Mouse (Mus musculus) CH12.LX (cell line): ENCODE measurements around the gene Bub1. TPM values are rescaled to one million over a fixed set of nuclear protein-coding genes. Genes with fewer than 3 reads are reported as not detected.

Experiments
- DNase-seq: peaks from one replicate; pipeline ENCODE4 v3.0.0-alpha.2; 2013; ENCODE audit errors: extremely low read depth
- H3K27ac ChIP-seq: 2 replicates; pipeline ENCODE4 v1.5.1; 2012; ENCODE audit warnings: low read depth, mild to moderate bottlenecking, control low read depth, moderate library complexity; ENCODE audit not compliant: insufficient read depth
- H3K27me3 ChIP-seq: replicated peaks from 2 replicates; pipeline ENCODE3; 2012; ENCODE audit warnings: inconsistent platforms
- H3K36me3 ChIP-seq, 2 experiments: replicated peaks in 1 of 2; 2 replicates each; pipeline versions ENCODE3 to v1.6.1; 2012; ENCODE audit warnings: inconsistent platforms in 1 of 2, low read length in 1 of 2, mild to moderate bottlenecking in 1 of 2, mixed read lengths in 1 of 2, moderate library complexity in 1 of 2; ENCODE audit not compliant: control insufficient read depth in 1 of 2, insufficient read depth in 1 of 2
- H3K4me1 ChIP-seq, 2 experiments: 2 replicates each; pipeline ENCODE4 v1.6.1; 2012; ENCODE audit warnings: inconsistent platforms in 1 of 2, moderate library complexity in 1 of 2; ENCODE audit not compliant: insufficient read depth in 2 of 2, control insufficient read depth in 1 of 2
- H3K4me2 ChIP-seq: 2 replicates; pipeline ENCODE4 v1.6.1; 2012; ENCODE audit warnings: low read depth, mild to moderate bottlenecking, control low read depth; ENCODE audit not compliant: poor library complexity, insufficient read depth, severe bottlenecking
- H3K4me3 ChIP-seq, 3 experiments: fragments of 150-350 bp in 1 of 3; sonication (generic) in 1 of 3; replicated peaks in 1 of 3; 2 replicates each; pipeline versions ENCODE3 to v1.5.1; 2011 to 2012; ENCODE audit warnings: low read depth in 2 of 3, low read length in 2 of 3, mild to moderate bottlenecking in 2 of 3, moderate library complexity in 2 of 3, control low read depth in 1 of 3, improper control_type of control experiment in 1 of 3, inconsistent platforms in 1 of 3, mixed read lengths in 1 of 3; ENCODE audit not compliant: poor library complexity in 1 of 3
- H3K79me2 ChIP-seq: replicated peaks from 2 replicates; pipeline ENCODE4 v1.6.1; 2012; ENCODE audit warnings: mild to moderate bottlenecking, moderate library complexity; ENCODE audit not compliant: control insufficient read depth, poor library complexity, insufficient read depth, severe bottlenecking; ENCODE audit errors: extremely low read depth
- H3K9ac ChIP-seq: 2 replicates; pipeline ENCODE4 v1.6.1; 2012; ENCODE audit warnings: low read depth, mild to moderate bottlenecking, control low read depth, moderate library complexity; ENCODE audit not compliant: insufficient read depth
- H3K9me3 ChIP-seq: replicated peaks from 2 replicates; pipeline ENCODE3; 2012; ENCODE audit warnings: low read length, inconsistent platforms, mixed read lengths
- BHLHE40 ChIP-seq: IDR thresholded peaks from 2 replicates; pipeline ENCODE4 v1.6.1; 2011; ENCODE audit warnings: mild to moderate bottlenecking, low read depth, low read length, improper control_type of control experiment
- CHD1 ChIP-seq: IDR thresholded peaks from 2 replicates; pipeline ENCODE4 v1.6.1; 2012; ENCODE audit warnings: low read depth, low read length, improper control_type of control experiment, inconsistent platforms
- CTCF ChIP-seq, 2 experiments: IDR thresholded peaks in 1 of 2; conservative IDR thresholded peaks in 1 of 2; 2 replicates each; pipeline ENCODE4 v1.5.1; 2011 to 2012; ENCODE audit warnings: low read depth in 2 of 2, low read length in 2 of 2, improper control_type of control experiment in 1 of 2, inconsistent platforms in 1 of 2, mild to moderate bottlenecking in 1 of 2, moderate library complexity in 1 of 2
- EP300 ChIP-seq: IDR thresholded peaks from 2 replicates; pipeline ENCODE4 v1.6.1; 2011; ENCODE audit warnings: low read length, improper control_type of control experiment
- ETS1 ChIP-seq: conservative IDR thresholded peaks from 2 replicates; pipeline ENCODE4 v1.6.1; 2012; ENCODE audit warnings: low read depth, mild to moderate bottlenecking, inconsistent platforms, low read length, improper control_type of control experiment, moderate library complexity
- GABPA ChIP-seq: IDR thresholded peaks from 2 replicates; pipeline ENCODE4 v1.6.1; 2012; ENCODE audit warnings: low read depth, low read length, improper control_type of control experiment, inconsistent platforms; ENCODE audit not compliant: insufficient replicate concordance
- HCFC1 ChIP-seq: IDR thresholded peaks from 2 replicates; pipeline ENCODE4 v1.6.1; 2012; ENCODE audit warnings: low read depth, mild to moderate bottlenecking, inconsistent platforms, low read length, improper control_type of control experiment
- IRF4 ChIP-seq: IDR thresholded peaks from 2 replicates; pipeline ENCODE4 v1.6.1; 2014; ENCODE audit warnings: low read depth, mild to moderate bottlenecking, inconsistent platforms, low read length, improper control_type of control experiment
- JUN ChIP-seq: IDR thresholded peaks from 2 replicates; pipeline ENCODE4 v1.6.1; 2011; ENCODE audit warnings: low read depth, mild to moderate bottlenecking, low read length, improper control_type of control experiment, moderate library complexity; ENCODE audit not compliant: insufficient read depth
- JUND ChIP-seq: conservative IDR thresholded peaks from 2 replicates; pipeline ENCODE4 v1.6.1; 2011; ENCODE audit warnings: low read depth, low read length, improper control_type of control experiment
- KAT2A ChIP-seq: IDR thresholded peaks from 2 replicates; pipeline ENCODE4 v1.6.1; 2012; ENCODE audit warnings: low read length, improper control_type of control experiment, inconsistent platforms; ENCODE audit not compliant: insufficient replicate concordance
- MAX ChIP-seq: IDR thresholded peaks from 2 replicates; pipeline ENCODE4 v1.6.1; 2011; ENCODE audit warnings: low read length, improper control_type of control experiment
- MAZ ChIP-seq: IDR thresholded peaks from 2 replicates; pipeline ENCODE4 v1.6.1; 2012; ENCODE audit warnings: low read depth, mild to moderate bottlenecking, inconsistent platforms, low read length, improper control_type of control experiment, moderate library complexity
- MEF2A ChIP-seq: IDR thresholded peaks from 2 replicates; pipeline ENCODE4 v1.6.1; 2014; ENCODE audit warnings: low read depth, mild to moderate bottlenecking, inconsistent platforms, low read length, improper control_type of control experiment, borderline replicate concordance
- MXI1 ChIP-seq: IDR thresholded peaks from 2 replicates; pipeline ENCODE4 v1.6.1; 2011; ENCODE audit warnings: mild to moderate bottlenecking, low read depth, low read length, improper control_type of control experiment
- MYC ChIP-seq: IDR thresholded peaks from 2 replicates; pipeline ENCODE4 v1.6.1; 2011; ENCODE audit warnings: low read depth, mild to moderate bottlenecking, improper control_type of control experiment, low read length
- NELFE ChIP-seq: IDR thresholded peaks from 2 replicates; pipeline ENCODE4 v1.6.1; 2011; ENCODE audit warnings: low read depth, low read length, improper control_type of control experiment
- NRF1 ChIP-seq: IDR thresholded peaks from 2 replicates; pipeline ENCODE4 v1.6.1; 2014; ENCODE audit warnings: low read depth, mild to moderate bottlenecking, inconsistent platforms, low read length, improper control_type of control experiment, moderate library complexity
- POLR2AphosphoS2 ChIP-seq: IDR thresholded peaks from 2 replicates; pipeline ENCODE4 v1.6.1; 2011; ENCODE audit warnings: low read depth, low read length, improper control_type of control experiment
- RAD21 ChIP-seq: IDR thresholded peaks from 2 replicates; pipeline ENCODE4 v1.6.1; 2011; ENCODE audit warnings: low read depth, mild to moderate bottlenecking, low read length, improper control_type of control experiment, moderate library complexity
- SIN3A ChIP-seq: IDR thresholded peaks from 2 replicates; pipeline ENCODE4 v1.6.1; 2012; ENCODE audit warnings: low read length, improper control_type of control experiment, inconsistent platforms
- SMC3 ChIP-seq: IDR thresholded peaks from 2 replicates; pipeline ENCODE4 v1.6.1; 2011; ENCODE audit warnings: low read depth, low read length, improper control_type of control experiment
- TBP ChIP-seq: conservative IDR thresholded peaks from 2 replicates; pipeline ENCODE4 v1.6.1; 2011; ENCODE audit warnings: low read depth, low read length, improper control_type of control experiment
- TCF12 ChIP-seq: IDR thresholded peaks from 2 replicates; pipeline ENCODE4 v1.6.1; 2014; ENCODE audit warnings: low read depth, mild to moderate bottlenecking, inconsistent platforms, low read length, improper control_type of control experiment
- USF1 ChIP-seq: IDR thresholded peaks from 2 replicates; pipeline ENCODE4 v1.6.1; 2014; ENCODE audit warnings: low read depth, mild to moderate bottlenecking, inconsistent platforms, low read length, improper control_type of control experiment
- USF2 ChIP-seq: conservative IDR thresholded peaks from 2 replicates; pipeline ENCODE4 v1.6.1; 2011; ENCODE audit warnings: low read depth, low read length, improper control_type of control experiment
- ZMIZ1 ChIP-seq: IDR thresholded peaks from 2 replicates; pipeline ENCODE4 v1.6.1; 2012; ENCODE audit warnings: low read depth, mild to moderate bottlenecking, inconsistent platforms, low read length, improper control_type of control experiment
- ZNF384 ChIP-seq: IDR thresholded peaks from 2 replicates; pipeline ENCODE4 v1.6.1; 2012; ENCODE audit warnings: low read depth, low read length, improper control_type of control experiment, inconsistent platforms
- dilution Hi-C: fragments of 300-500 bp; cut with MboI; formaldehyde crosslinking; loops from 2 replicates; pipeline ENCODE4 v1.14.3; 2020; ENCODE audit warnings: low sequenced_read_pairs; ENCODE audit not compliant: extremely low pct_unique_long_range_greater_than_20kb, extremely low pct_ligation_motif_present
- in situ Hi-C: fragments of 300-500 bp; cut with MboI; formaldehyde crosslinking; loops from 3 replicates; pipeline ENCODE4 v1.14.3; 2019; ENCODE audit warnings: low sequenced_read_pairs, low pct_ligation_motif_present, low pct_unique_long_range_greater_than_20kb, mixed read lengths
- polyA plus RNA-seq: library from polyadenylated mRNA; unstranded; fragments of >175 nt; gene quantifications from 2 replicates; pipeline ENCODE4 v1.2.1, GENCODE M21; 2012; ENCODE audit warnings: low read depth; ENCODE audit not compliant: insufficient read length
- total RNA-seq, 2 experiments: library from RNA; depleted of rRNA; stranded (reverse); fragments of 300-350 nt in 1 of 2; fragments of >200 nt in 1 of 2; gene quantifications; 2 replicates each; pipeline ENCODE4 v1.2.3; 2012 to 2014

The Bub1 gene
- total and polyA plus RNA-seq, 3 experiments = 47.0 to 131 (median 66.2) TPM

- TF ChIP-seq POLR2AphosphoS2 (no peak), BHLHE40 (no peak), KAT2A (no peak)
- TF ChIP-seq, all 38 proteins: peak for 0
Observed at GRCm38 (mm10) chr2:127846008-127846407, 14.3 kb upstream of the Bub1 start (continued).

GRCm38 (mm10) chr2:127845346-127845982 is 13.8 kb upstream of the Bub1 start:
- H3K4me2 ChIP-seq = peak overlapping the region; percentile 96

GRCm38 (mm10) chr2:127842421-127842820 is 10.8 kb upstream of the Bub1 start:
- Histone ChIP-seq H3K4me2 (no peak overlapping the region), H3K79me2 (no peaks in the 10 kb centered on the region), H3K27ac (no peak overlapping the region), H3K4me3 (no peak overlapping the region), H3K4me1 (peaks cover 3 to 21% of the 10 kb centered on the region in 2 experiments; a peak in 3 of 4 replicates), H3K9ac (no peak overlapping the region), H3K9me3 (no peaks in the 10 kb centered on the region), H3K27me3 (peaks cover 30% of the 10 kb centered on the region), H3K36me3 (no peaks in the 10 kb centered on the region)
- in situ Hi-C loops (no loop called here), dilution Hi-C loops (no loop called here)
- TF ChIP-seq MAX = no peak
- no peak for TF ChIP-seq ZMIZ1
- no peak for TF ChIP-seq ZNF384
- TF ChIP-seq USF1 = no peak
- TF ChIP-seq POLR2AphosphoS2 = no peak
- TF ChIP-seq MAZ = no peak
- TF ChIP-seq RAD21 = no peak
- no peak for TF ChIP-seq CHD1
- TF ChIP-seq MEF2A = no peak
- no peak for TF ChIP-seq TBP
- no peak for TF ChIP-seq IRF4
- no peak for TF ChIP-seq SMC3
- TF ChIP-seq HCFC1 = no peak
- DNase-seq = no peak

More at GRCm38 (mm10) chr2:127845346-127845982, 13.8 kb upstream of the Bub1 start:
- Histone ChIP-seq H3K4me1 (peaks cover 3 to 15% of the 10 kb centered on the region in 2 experiments; a peak in 3 of 4 replicates), H3K4me3 (no peak overlapping the region), H3K27me3 (peaks cover 20% of the 10 kb centered on the region), H3K9me3 (no peaks in the 10 kb centered on the region), H3K9ac (no peak overlapping the region), H3K27ac (no peak overlapping the region), H3K79me2 (no peaks in the 10 kb centered on the region), H3K36me3 (no peaks in the 10 kb centered on the region)
- TF ChIP-seq MAZ (no peak), KAT2A (0 out of 2 replicates have a peak, but pooled peaks have one; percentile 43), SMC3 (peak; percentile 22), BHLHE40 (no peak), USF2 (no peak), MEF2A (no peak), SIN3A (peak; percentile 30; the same call in 1 of the 2 replicates), JUND (no peak), MXI1 (no peak), MAX (no peak), NRF1 (no peak), JUN (no peak), TCF12 (no peak), EP300 (no peak), RAD21 (peak; percentile 49), ZMIZ1 (no peak), MYC (no peak), TBP (no peak), NELFE (no peak), GABPA (no peak), ETS1 (no peak; the same call in 1 of the 2 replicates), POLR2AphosphoS2 (no peak), CTCF (conservative IDR thresholded peaks at IDR 0.05 in 1 of 2, IDR thresholded peaks at IDR 0.05 in 1 of 2; ENCODE audit: low read depth in 2 of 2, low read length in 2 of 2) (peak; percentile 54 to 59)
- peak; percentile 58 for DNase-seq
- in situ Hi-C loops = no loop called here
- dilution Hi-C loops = no loop called here
